Mouse (Mus musculus): ENCODE measurements around the gene Ube2c. TPM values are rescaled to one million over a fixed set of nuclear protein-coding genes. Genes with fewer than 3 reads are reported as not detected.

Gene Ube2c
- polyA plus RNA-seq, 1 experiment from 2014 or later = 648 TPM

GRCm38 (mm10) chr2:164748191-164748590 lies 21.5 kb upstream of the Ube2c start:
- no peak overlapping the region for H3K27ac ChIP-seq
- peaks cover 60% of the 10 kb centered on the region for H3K36me3 ChIP-seq (replicated peaks)
- WGBS = 90% methylated on average over 4 of the region's 4 CpGs
- H3K27me3 ChIP-seq (ENCODE audit: poor library complexity, severe bottlenecking) = no peaks in the 10 kb centered on the region
- peaks cover 25% of the 10 kb centered on the region for H3K4me1 ChIP-seq
- no peaks in the 10 kb centered on the region for H3K9me3 ChIP-seq
- no peak for DNase-seq (ENCODE audit: extremely low spot score, low spot score)
- H3K4me3 ChIP-seq = no peak overlapping the region

GRCm38 (mm10) chr2:164748991-164749390 lies 20.7 kb upstream of the Ube2c start:
- H3K27ac ChIP-seq = no peak overlapping the region
- no peak overlapping the region for H3K4me3 ChIP-seq
- H3K9me3 ChIP-seq = no peaks in the 10 kb centered on the region
- peaks cover 68% of the 10 kb centered on the region for H3K36me3 ChIP-seq (replicated peaks)
- H3K4me1 ChIP-seq = peaks cover 25% of the 10 kb centered on the region
- H3K27me3 ChIP-seq (ENCODE audit: poor library complexity, severe bottlenecking) = no peaks in the 10 kb centered on the region
- 91% methylated on average over 6 of the region's 6 CpGs for WGBS
- DNase-seq (ENCODE audit: extremely low spot score, low spot score) = no peak

DNA sequence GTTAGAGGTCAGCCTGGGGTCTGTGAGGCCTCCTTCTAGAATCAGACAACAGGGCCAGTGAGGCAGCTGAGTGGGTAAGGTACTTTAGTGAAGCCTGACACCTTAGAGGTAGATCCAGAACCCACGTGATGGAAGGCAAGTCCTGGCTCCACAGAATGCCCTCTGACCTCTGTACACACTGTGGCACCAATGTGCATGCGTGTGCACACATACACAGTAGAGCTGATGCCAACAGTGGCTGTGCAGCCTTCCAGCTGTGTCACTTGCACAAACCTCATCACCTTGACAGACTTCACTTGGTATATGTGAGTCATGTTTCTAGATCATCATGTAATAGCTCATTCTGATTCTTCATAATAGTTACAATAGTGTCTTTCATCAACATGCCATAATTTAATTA lies 17.2 kb upstream of the Ube2c start:
- H3K36me3 ChIP-seq (replicated peaks) = peaks cover 100% of the 10 kb centered on the region
- WGBS = 90% methylated on average over 2 of the region's 2 CpGs

DNA sequence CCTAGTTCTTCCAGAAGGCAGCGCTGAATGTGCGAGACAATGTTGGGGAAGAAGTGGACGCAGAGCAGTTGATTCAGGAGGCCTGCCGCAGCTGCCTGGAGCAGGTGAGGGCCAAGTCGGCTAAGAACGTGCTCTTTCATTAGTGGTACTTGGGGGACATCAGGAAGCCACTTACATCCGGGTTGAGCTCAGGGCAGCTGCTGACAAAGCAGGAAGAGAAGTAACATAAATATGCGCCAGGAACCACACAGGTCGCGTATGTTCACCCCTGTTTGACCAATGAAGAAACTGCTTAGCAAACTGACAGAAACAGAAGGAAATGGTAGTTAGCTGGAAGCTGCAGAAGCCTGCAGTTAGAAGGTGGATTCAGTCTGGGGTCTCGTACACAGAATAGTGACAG lies 15.6 kb upstream of the Ube2c start:
- H3K4me1 ChIP-seq = no peaks in the 10 kb centered on the region
- WGBS = 90% methylated on average over 11 of the region's 11 CpGs
- H3K4me3 ChIP-seq = no peak overlapping the region
- DNase-seq (ENCODE audit: extremely low spot score, low spot score) = no peak
- H3K27me3 ChIP-seq (ENCODE audit: poor library complexity, severe bottlenecking) = no peaks in the 10 kb centered on the region
- H3K27ac ChIP-seq = no peak overlapping the region
- no peaks in the 10 kb centered on the region for H3K9me3 ChIP-seq
- peaks cover 100% of the 10 kb centered on the region for H3K36me3 ChIP-seq (replicated peaks)

More for the DNA sequence above, 17.2 kb upstream of the Ube2c start:
- Histone ChIP-seq H3K27ac (no peak overlapping the region), H3K9me3 (no peaks in the 10 kb centered on the region), H3K27me3 (ENCODE audit: poor library complexity, severe bottlenecking) (no peaks in the 10 kb centered on the region), H3K4me3 (no peak overlapping the region), H3K4me1 (peaks cover 3% of the 10 kb centered on the region)
- no peak for DNase-seq (ENCODE audit: extremely low spot score, low spot score)

GRCm38 (mm10) chr2:164754800-164755199 lies 14.9 kb upstream of the Ube2c start:
- 92% methylated on average over 2 of the region's 2 CpGs for WGBS
- Histone ChIP-seq H3K27ac (no peak overlapping the region), H3K9me3 (no peaks in the 10 kb centered on the region), H3K4me1 (no peaks in the 10 kb centered on the region), H3K4me3 (no peak overlapping the region), H3K27me3 (ENCODE audit: poor library complexity, severe bottlenecking) (no peaks in the 10 kb centered on the region), H3K36me3 (replicated peaks) (peaks cover 100% of the 10 kb centered on the region)
- no peak for DNase-seq (ENCODE audit: extremely low spot score, low spot score)

DNA sequence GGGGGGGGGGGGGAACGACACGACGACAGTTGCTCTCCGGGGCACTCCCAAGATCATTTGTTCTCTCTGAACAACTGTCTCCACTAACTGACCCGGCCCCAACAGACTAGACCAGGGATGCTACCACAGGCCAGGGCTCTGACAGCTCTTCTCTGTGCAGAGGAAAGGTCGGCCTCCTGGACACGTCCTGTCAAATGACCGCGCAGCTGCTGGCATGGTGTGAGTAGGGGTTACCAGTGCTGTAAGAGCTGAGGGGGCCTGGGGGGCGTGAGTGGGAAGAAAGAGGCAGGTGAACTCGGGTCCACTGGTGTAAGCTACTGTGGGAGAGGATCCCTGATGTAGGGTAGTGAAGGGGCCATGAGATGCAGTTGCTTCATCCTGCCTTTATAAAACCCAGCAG lies 11.9 kb upstream of the Ube2c start:
- Histone ChIP-seq H3K4me3 (no peak overlapping the region), H3K27me3 (ENCODE audit: poor library complexity, severe bottlenecking) (no peaks in the 10 kb centered on the region), H3K4me1 (no peaks in the 10 kb centered on the region), H3K36me3 (replicated peaks) (peaks cover 100% of the 10 kb centered on the region), H3K27ac (no peak overlapping the region), H3K9me3 (no peaks in the 10 kb centered on the region)
- WGBS = 94% methylated on average over 11 of the region's 11 CpGs
- no peak for DNase-seq (ENCODE audit: extremely low spot score, low spot score)

DNA sequence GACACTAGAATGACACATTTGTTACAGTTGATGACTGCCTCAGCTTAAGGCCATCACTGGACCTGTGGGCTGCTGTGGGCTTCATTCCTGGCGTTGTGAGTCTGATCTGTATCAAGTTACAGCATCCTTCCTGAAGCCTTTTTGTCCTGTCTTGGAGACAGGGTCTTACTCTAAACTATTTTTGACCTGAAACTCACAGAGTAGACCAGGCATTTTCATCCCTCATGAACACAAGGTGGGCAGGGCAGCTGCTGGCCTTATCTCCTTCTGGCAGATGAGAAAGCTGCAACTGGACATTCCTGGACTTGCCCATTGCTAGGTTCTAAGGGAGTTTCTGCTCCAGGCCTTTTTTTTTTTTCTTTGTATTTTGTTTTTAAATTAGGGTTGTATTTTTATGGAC lies 11.0 kb upstream of the Ube2c start:
- H3K27ac ChIP-seq = no peak overlapping the region
- peaks cover 100% of the 10 kb centered on the region for H3K36me3 ChIP-seq (replicated peaks)
- no peaks in the 10 kb centered on the region for H3K4me1 ChIP-seq
- H3K4me3 ChIP-seq = no peak overlapping the region
- H3K27me3 ChIP-seq (ENCODE audit: poor library complexity, severe bottlenecking) = no peaks in the 10 kb centered on the region
- DNase-seq (ENCODE audit: extremely low spot score, low spot score) = no peak
- no peaks in the 10 kb centered on the region for H3K9me3 ChIP-seq
- WGBS = 87% methylated on average over 1 of the region's 1 CpGs

GRCm38 (mm10) chr2:164760059-164760833 lies 9.5 kb upstream of the Ube2c start:
- H3K4me1 ChIP-seq = no peaks in the 10 kb centered on the region
- H3K4me3 ChIP-seq = no peak overlapping the region
- 88% methylated on average over 4 of the region's 4 CpGs for WGBS
- no peaks in the 10 kb centered on the region for H3K9me3 ChIP-seq
- H3K27me3 ChIP-seq (ENCODE audit: poor library complexity, severe bottlenecking) = no peaks in the 10 kb centered on the region
- H3K27ac ChIP-seq = no peak overlapping the region
- H3K36me3 ChIP-seq (replicated peaks) = peaks cover 94% of the 10 kb centered on the region
- no peak for DNase-seq (ENCODE audit: extremely low spot score, low spot score)

DNA sequence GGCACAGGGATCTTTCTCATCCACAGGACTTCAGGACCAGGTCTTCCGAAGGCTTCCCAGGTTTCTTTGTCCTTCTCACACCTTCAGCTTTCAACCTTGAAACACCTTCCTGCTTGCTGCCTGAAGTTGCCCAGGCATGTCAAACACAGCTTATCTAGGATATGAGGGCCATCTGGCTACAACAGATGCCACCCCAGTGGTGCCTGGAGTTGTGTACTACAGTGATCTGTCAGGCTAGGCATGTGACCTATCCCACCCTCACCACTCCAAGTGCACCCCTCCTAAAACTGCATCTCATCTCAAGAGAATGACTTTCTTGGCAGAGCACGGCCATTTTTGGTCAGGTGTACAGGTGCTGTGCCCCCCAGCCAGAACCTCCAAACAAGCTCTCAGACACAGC lies 8.2 kb upstream of the Ube2c start:
- Histone ChIP-seq H3K9me3 (no peaks in the 10 kb centered on the region), H3K36me3 (replicated peaks) (peaks cover 94% of the 10 kb centered on the region), H3K4me3 (no peak overlapping the region), H3K4me1 (no peaks in the 10 kb centered on the region), H3K27me3 (ENCODE audit: poor library complexity, severe bottlenecking) (no peaks in the 10 kb centered on the region), H3K27ac (no peak overlapping the region)
- 93% methylated on average over 2 of the region's 2 CpGs for WGBS
- DNase-seq (ENCODE audit: extremely low spot score, low spot score) = no peak

GRCm38 (mm10) chr2:164761971-164762370 lies 7.7 kb upstream of the Ube2c start:
- Histone ChIP-seq H3K27me3 (ENCODE audit: poor library complexity, severe bottlenecking) (no peaks in the 10 kb centered on the region), H3K9me3 (no peaks in the 10 kb centered on the region), H3K27ac (no peak overlapping the region), H3K36me3 (replicated peaks) (peaks cover 94% of the 10 kb centered on the region), H3K4me3 (no peak overlapping the region), H3K4me1 (no peaks in the 10 kb centered on the region)
- WGBS = 96% methylated on average over 4 of the region's 4 CpGs
- no peak for DNase-seq (ENCODE audit: extremely low spot score, low spot score)

DNA sequence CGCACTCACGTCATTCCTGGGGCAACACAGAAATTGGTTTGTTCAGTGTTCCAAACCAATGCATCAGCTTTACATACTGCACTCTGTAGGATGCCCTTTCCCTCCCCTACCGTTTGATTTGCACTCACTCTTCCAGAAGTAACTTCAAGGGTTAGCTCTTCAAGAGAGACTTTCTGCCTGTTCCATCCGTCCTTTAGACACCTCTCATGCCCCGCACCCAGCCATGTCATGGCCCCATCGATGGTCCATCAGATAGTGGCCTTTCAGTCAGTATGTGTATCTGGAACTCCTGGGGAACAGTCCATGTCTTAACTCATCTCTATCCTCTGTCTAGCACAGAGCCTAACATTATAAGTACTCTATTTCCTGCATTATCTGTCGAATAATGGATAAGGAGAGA lies 7.1 kb upstream of the Ube2c start:
- 91% methylated on average over 7 of the region's 7 CpGs for WGBS
- Histone ChIP-seq H3K4me1 (no peaks in the 10 kb centered on the region), H3K27ac (no peak overlapping the region), H3K9me3 (no peaks in the 10 kb centered on the region), H3K4me3 (no peak overlapping the region), H3K36me3 (replicated peaks) (peaks cover 94% of the 10 kb centered on the region), H3K27me3 (ENCODE audit: poor library complexity, severe bottlenecking) (no peaks in the 10 kb centered on the region)
- no peak for DNase-seq (ENCODE audit: extremely low spot score, low spot score)

DNA sequence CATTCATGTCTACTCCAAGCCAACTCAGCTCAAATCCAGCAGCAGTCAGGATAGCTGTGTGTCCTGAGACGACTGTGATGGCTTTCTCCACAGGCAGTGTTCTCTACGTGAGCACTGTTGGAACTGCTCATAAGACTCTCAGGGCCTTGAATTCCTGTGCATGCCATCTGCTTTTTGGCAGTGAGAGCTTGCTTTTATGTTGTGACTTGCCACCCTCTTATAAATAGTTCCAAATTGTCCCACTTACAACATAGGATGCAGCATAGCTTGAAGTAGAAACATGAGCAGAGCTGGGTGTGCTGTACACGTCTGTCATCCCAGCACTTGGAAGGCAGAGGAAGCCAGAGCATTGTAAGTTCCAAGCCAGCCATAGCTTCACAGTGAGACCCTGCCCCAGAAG lies 3.9 kb upstream of the Ube2c start:
- H3K36me3 ChIP-seq (replicated peaks) = peaks cover 77% of the 10 kb centered on the region
- H3K27me3 ChIP-seq (ENCODE audit: poor library complexity, severe bottlenecking) = no peaks in the 10 kb centered on the region
- H3K4me1 ChIP-seq = peaks cover 8% of the 10 kb centered on the region
- H3K9me3 ChIP-seq = no peaks in the 10 kb centered on the region
- H3K4me3 ChIP-seq = no peak overlapping the region
- no peak for DNase-seq (ENCODE audit: extremely low spot score, low spot score)
- WGBS = 86% methylated on average over 3 of the region's 3 CpGs
- H3K27ac ChIP-seq = no peak overlapping the region

GRCm38 (mm10) chr2:164767812-164768540 lies 1.7 kb upstream of the Ube2c start:
- WGBS = 94% methylated on average over 15 of the region's 15 CpGs
- peaks cover 24% of the 10 kb centered on the region for H3K4me1 ChIP-seq
- H3K9me3 ChIP-seq = no peaks in the 10 kb centered on the region
- H3K27me3 ChIP-seq (ENCODE audit: poor library complexity, severe bottlenecking) = no peaks in the 10 kb centered on the region
- H3K36me3 ChIP-seq (replicated peaks) = peaks cover 77% of the 10 kb centered on the region
- H3K27ac ChIP-seq = no peak overlapping the region
- H3K4me3 ChIP-seq = no peak overlapping the region
- no peak for DNase-seq (ENCODE audit: extremely low spot score, low spot score)
